Mouse (Mus musculus) cerebellum, adult 8-10 months (tissue): ENCODE measurements around the gene Gm21258.
"Not testable (repeated sequence)": the region's sequence is repeated elsewhere in the genome, so short reads cannot be mapped to it uniquely, and the experiment has no call there.

Experiments used
- DNase-seq: peaks from one replicate; pipeline ENCODE4 v3.0.0; 2022

The Gm21258 gene

GRCm38 (mm10) chrY:52779740-52780139 is at the start of gene Gm21258:
Gene Gm21258, plus strand, starts transcription at chrY:52780040.
- DNase-seq: not testable (repeated sequence)
